Mouse (Mus musculus) heart, embryonic 10.5 days (tissue): Measurements from ENCODE around the gene Tssk3. TPM values are rescaled to one million over a fixed set of nuclear protein-coding genes. Genes with fewer than 3 reads are reported as not detected.

Experiments used
- DNase-seq: peaks from one replicate; pipeline ENCODE4 v3.0.0-alpha.2; 2017; ENCODE audit warnings: low spot score
- H3K27ac ChIP-seq: fragments of 300-500 bp; sonication (generic); 2 replicates; pipeline ENCODE4 v1.5.1; 2016; ENCODE audit warnings: mild to moderate bottlenecking
- H3K27me3 ChIP-seq: fragments of 300-500 bp; sonication (generic); 2 replicates; pipeline ENCODE4 v1.6.1; 2016; ENCODE audit warnings: mild to moderate bottlenecking; ENCODE audit not compliant: poor library complexity, insufficient read depth, severe bottlenecking
- H3K36me3 ChIP-seq: fragments of 300-500 bp; sonication (generic); 2 replicates; pipeline ENCODE4 v1.6.1; 2016; ENCODE audit warnings: mild to moderate bottlenecking, moderate library complexity
- H3K4me1 ChIP-seq: fragments of 300-500 bp; sonication (generic); 2 replicates; pipeline ENCODE4 v1.6.1; 2016; ENCODE audit warnings: mild to moderate bottlenecking
- H3K4me3 ChIP-seq: fragments of 300-500 bp; sonication (generic); 2 replicates; pipeline ENCODE4 v1.5.1; 2016; ENCODE audit warnings: mild to moderate bottlenecking, moderate library complexity
- H3K9me3 ChIP-seq: fragments of 300-500 bp; sonication (generic); 2 replicates; pipeline ENCODE4 v1.6.1; 2016; ENCODE audit warnings: mild to moderate bottlenecking, moderate library complexity
- WGBS: fragments of 180-500 bp; shearing (Covaris S2); methylation state at CpG from one replicate; pipeline ENCODE4 v1.1.7; 2016; 5-methylcytosine and 5-hydroxymethylcytosine counted together
- polyA plus RNA-seq: library from polyadenylated mRNA; unstranded; fragments of >200 nt; fragmentation: Nextera tagmentation; extraction: Ambion mirVana; gene quantifications from 2 replicates; pipeline ENCODE4 v1.2.1, GENCODE M21; 2016

Gene Tssk3
- polyA plus RNA-seq, 1 experiment from 2014 or later = not detected

- H3K27ac ChIP-seq = no peak overlapping the region
- H3K4me1 ChIP-seq = peaks cover 40% of the 10 kb centered on the region
- H3K4me3 ChIP-seq = no peak overlapping the region
- H3K9me3 ChIP-seq = no peaks in the 10 kb centered on the region
- WGBS = 51% methylated on average over 3 of the region's 3 CpGs
- no peaks in the 10 kb centered on the region for H3K27me3 ChIP-seq
- 0 out of 2 replicates have a peak, but pooled peaks cover 2% of the 10 kb centered on the region for H3K36me3 ChIP-seq
- no peak for DNase-seq
Observed at GRCm38 (mm10) chr4:129509650-129510049, 18.8 kb upstream of the Tssk3 start.

DNA sequence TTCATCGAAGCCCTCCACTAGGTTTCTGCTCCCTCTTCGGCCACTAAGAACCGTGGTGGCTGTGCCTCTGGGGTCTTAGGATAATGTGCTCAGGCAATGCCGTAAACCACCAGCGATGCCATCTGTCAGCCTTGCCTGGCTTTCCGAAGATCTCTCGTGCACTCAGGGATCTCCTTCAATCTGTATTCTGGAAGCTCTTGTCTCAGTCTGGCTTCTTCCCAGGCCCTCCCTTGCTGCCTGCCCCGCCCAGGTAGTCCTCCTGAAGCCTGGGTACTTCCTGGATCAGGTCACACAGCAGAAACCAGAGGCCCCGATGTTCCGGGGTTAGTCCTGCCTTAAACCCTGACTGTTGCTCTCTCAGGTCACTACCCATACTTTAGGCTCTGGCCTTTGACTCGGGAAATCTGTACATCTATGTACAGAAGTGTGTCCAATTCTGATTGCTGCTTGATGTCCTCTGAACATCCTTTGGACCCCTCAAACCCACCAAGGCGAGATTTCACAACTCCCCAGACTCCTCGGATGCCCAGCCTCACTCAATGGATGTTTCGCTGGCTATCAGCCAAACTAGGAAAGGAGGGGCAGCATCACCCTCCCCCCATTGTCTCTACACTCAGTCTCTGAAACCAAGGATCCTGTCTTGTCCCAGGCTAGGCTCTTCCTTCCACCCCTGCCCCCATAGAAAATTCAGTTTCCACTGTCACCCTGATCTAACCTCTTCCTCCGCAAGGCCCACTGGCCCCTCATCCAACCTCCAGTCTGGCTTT lies 18.2 kb upstream of the Tssk3 start:
- H3K27ac ChIP-seq = peak overlapping the region; percentile 5; the same call in 1 of the 2 replicates

DNA sequence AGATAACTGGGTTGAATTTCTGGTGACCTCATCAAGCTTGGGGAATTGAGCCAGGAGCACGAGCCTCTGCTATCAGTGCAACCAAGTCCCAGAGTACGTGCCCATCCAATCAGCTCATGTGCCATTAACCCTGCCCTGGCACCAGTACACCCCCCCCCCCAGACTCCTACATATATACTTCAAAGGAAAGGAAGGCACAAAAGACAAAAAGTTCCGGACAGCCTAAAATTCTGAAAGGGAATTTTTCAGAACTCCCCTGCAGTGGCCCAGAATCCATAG lies 17.4 kb upstream of the Tssk3 start:
- 49% methylated on average over 3 of the region's 3 CpGs for WGBS
- Histone ChIP-seq H3K4me1 (peaks cover 50% of the 10 kb centered on the region), H3K27ac (no peak overlapping the region), H3K9me3 (no peaks in the 10 kb centered on the region), H3K27me3 (no peaks in the 10 kb centered on the region), H3K4me3 (no peak overlapping the region), H3K36me3 (no peaks in the 10 kb centered on the region)
- no peak for DNase-seq

More for the DNA sequence above, 18.2 kb upstream of the Tssk3 start:
- Histone ChIP-seq H3K4me1 (peaks cover 47% of the 10 kb centered on the region), H3K9me3 (no peaks in the 10 kb centered on the region), H3K4me3 (no peak overlapping the region), H3K36me3 (no peaks in the 10 kb centered on the region), H3K27me3 (no peaks in the 10 kb centered on the region)
- no peak for DNase-seq
- 62% methylated on average over 15 of the region's 15 CpGs for whole genome bisulfite sequencing

DNA sequence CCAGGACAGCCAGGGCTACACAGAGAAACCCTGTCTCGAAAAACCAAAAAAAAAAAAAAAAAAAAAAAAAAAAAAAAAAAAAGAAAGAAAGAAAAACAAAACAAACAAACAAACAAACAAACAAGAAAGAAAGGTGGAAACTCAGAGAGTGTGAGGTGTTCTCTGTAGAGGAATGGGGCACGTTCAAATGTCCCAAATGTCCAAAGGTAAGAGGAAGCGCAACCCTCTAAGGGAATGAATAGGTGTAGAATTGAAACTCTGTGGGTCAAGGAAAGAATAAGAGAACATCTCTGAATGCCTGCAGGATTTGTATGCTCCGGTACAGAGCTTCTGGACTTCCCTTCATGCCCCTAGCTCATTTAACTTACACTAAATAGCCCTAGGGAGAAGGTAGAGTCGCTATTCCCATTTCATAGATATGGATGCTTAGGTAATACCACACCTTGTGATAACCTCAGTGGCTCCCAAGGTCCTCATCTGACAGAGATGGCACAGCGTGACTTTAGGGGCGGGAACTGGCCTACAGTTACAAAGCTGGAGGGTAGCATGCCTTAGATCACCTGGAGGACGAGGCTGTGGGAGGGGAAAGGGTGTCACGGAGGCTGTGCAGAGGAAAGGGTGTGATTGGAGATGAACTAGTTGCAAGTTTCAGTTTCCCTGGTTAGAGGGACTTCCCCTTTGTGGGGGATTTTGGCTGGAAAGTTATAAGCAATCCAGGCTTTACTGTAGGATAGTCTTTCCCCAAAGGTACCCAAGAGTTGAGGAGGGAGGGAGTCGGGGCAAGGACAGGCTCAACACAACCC lies 16.8 kb upstream of the Tssk3 start:
- no peak for DNase-seq
- H3K4me1 ChIP-seq = peaks cover 50% of the 10 kb centered on the region
- H3K9me3 ChIP-seq = no peaks in the 10 kb centered on the region
- no peak overlapping the region for H3K27ac ChIP-seq
- 57% methylated on average over 9 of the region's 10 CpGs for WGBS
- no peaks in the 10 kb centered on the region for H3K36me3 ChIP-seq
- no peaks in the 10 kb centered on the region for H3K27me3 ChIP-seq
- no peak overlapping the region for H3K4me3 ChIP-seq

GRCm38 (mm10) chr4:129505511-129505910 lies 14.7 kb upstream of the Tssk3 start:
- H3K27ac ChIP-seq = no peak overlapping the region
- H3K4me1 ChIP-seq = peaks cover 53% of the 10 kb centered on the region
- H3K9me3 ChIP-seq = no peaks in the 10 kb centered on the region
- no peak overlapping the region for H3K4me3 ChIP-seq
- 81% methylated on average over 3 of the region's 3 CpGs for WGBS
- no peaks in the 10 kb centered on the region for H3K36me3 ChIP-seq
- no peak for DNase-seq
- H3K27me3 ChIP-seq = no peaks in the 10 kb centered on the region

DNA sequence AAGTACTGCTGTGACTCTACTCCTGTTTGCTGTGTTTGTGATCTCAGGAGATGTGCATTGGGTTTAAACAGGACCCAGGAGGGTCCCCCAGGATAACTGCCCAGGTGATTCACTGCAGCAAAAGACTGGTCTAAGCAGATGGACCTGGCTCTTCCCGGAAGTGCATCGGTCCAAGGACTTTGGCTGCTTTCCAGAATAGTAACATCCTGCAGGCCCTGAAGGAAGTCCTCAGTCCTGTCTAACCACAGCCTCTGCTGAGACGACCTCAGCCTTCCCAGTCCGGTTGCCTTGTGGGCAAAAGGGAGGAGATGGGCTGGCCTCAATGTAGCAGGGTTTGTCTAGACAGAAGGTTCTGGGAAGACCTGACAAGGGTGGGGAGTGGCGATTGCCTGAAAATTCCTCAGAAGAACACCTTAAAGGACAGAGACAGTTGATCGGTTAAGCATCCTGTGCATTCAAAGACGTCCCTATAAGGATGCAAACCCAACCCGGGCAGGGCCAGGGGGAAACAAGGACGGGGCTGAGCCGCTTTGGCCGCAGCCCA lies 12.2 kb upstream of the Tssk3 start:
- H3K9me3 ChIP-seq = no peaks in the 10 kb centered on the region
- H3K27me3 ChIP-seq = no peaks in the 10 kb centered on the region
- peaks cover 63% of the 10 kb centered on the region for H3K4me1 ChIP-seq
- 61% methylated on average over 11 of the region's 11 CpGs for WGBS
- no peak for DNase-seq
- peak overlapping the region; percentile 37; the same call in 1 of the 2 replicates for H3K27ac ChIP-seq
- no peak overlapping the region for H3K4me3 ChIP-seq
- H3K36me3 ChIP-seq = no peaks in the 10 kb centered on the region

DNA sequence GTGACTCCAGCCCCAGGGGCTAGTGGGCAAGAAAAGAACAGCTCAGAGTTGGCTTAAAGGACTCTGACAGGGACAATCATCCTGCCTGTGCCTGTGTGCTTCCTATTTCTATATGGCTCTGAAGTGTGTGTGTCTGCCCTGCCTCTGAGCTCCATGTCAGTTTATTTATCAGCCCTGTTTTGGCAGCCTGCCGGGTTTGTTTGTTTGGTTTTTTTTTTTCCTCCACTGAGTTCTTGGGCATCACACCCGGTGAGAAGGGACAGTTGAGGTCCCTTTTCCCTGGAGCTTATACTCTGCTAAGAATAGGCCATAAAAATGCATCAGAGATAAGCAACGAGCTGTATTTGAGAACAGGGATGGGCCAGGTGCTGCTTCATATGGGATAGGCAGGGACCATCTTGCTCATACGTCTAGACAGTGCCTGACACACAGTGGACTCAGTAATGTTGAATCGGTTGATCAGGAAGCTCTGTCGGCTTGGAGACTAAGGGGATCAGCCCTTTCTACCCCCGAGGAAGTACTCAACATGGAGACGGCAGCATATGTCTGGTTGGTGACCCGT lies 11.6 kb upstream of the Tssk3 start:
- 0 out of 2 replicates have a peak, but pooled peaks cover 3% of the 10 kb centered on the region for H3K27me3 ChIP-seq
- no peaks in the 10 kb centered on the region for H3K36me3 ChIP-seq
- no peaks in the 10 kb centered on the region for H3K9me3 ChIP-seq
- DNase-seq = no peak
- 55% methylated on average over 9 of the region's 9 CpGs for WGBS
- no peak overlapping the region for H3K4me3 ChIP-seq
- peaks cover 64% of the 10 kb centered on the region for H3K4me1 ChIP-seq
- peak overlapping the region; percentile 95 for H3K27ac ChIP-seq

- peak; percentile 98 for DNase-seq
- WGBS = 1% methylated on average over 48 of the region's 49 CpGs
- no peaks in the 10 kb centered on the region for H3K9me3 ChIP-seq
- no peaks in the 10 kb centered on the region for H3K36me3 ChIP-seq
- peak overlapping the region; percentile 74 for H3K4me3 ChIP-seq
- H3K27ac ChIP-seq = peak overlapping the region; percentile 95
- H3K27me3 ChIP-seq = 0 out of 2 replicates have a peak, but pooled peaks cover 5% of the 10 kb centered on the region
- H3K4me1 ChIP-seq = peaks cover 77% of the 10 kb centered on the region
Observed at GRCm38 (mm10) chr4:129500607-129501566, 10.1 kb upstream of the Tssk3 start.

- H3K4me3 ChIP-seq = peak overlapping the region; percentile 74
- peak; percentile 74 for DNase-seq
- WGBS = 78% methylated on average over 8 of the region's 8 CpGs
- H3K27ac ChIP-seq = peak overlapping the region; percentile 95
- H3K9me3 ChIP-seq = no peaks in the 10 kb centered on the region
- H3K27me3 ChIP-seq = 0 out of 2 replicates have a peak, but pooled peaks cover 5% of the 10 kb centered on the region
- H3K4me1 ChIP-seq = peaks cover 78% of the 10 kb centered on the region
- H3K36me3 ChIP-seq = no peaks in the 10 kb centered on the region
Observed at GRCm38 (mm10) chr4:129500017-129500416, 9.2 kb upstream of the Tssk3 start.

- no peaks in the 10 kb centered on the region for H3K36me3 ChIP-seq
- 0 out of 2 replicates have a peak, but pooled peaks cover 5% of the 10 kb centered on the region for H3K27me3 ChIP-seq
- no peaks in the 10 kb centered on the region for H3K9me3 ChIP-seq
- peak overlapping the region; percentile 95 for H3K27ac ChIP-seq
- DNase-seq = peak; percentile 78
- no peak overlapping the region for H3K4me3 ChIP-seq
- WGBS = 27% methylated on average over 3 of the region's 3 CpGs
- H3K4me1 ChIP-seq = peaks cover 70% of the 10 kb centered on the region
Observed at GRCm38 (mm10) chr4:129498941-129499340, 8.1 kb upstream of the Tssk3 start.

DNA sequence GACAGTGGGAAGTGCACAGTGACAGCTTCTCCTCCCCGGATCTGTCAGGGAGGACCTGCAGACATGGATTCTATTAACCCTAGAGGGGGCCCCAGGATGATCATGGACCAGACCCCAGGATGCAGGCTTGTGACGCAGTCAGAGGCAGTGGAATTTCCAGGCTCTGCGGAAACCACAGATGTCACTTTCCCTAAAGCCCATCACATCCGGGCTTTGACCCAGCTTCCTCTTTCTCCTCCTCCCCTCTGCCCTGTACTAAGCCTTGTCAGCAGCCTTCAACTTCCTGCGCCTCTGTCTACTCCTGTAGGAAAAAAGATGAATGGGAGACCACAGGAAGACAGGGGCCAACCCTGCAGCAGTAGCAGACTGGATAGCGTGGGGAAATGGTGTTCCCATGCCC lies 5.8 kb upstream of the Tssk3 start:
- peak; percentile 74 for DNase-seq
- 31% methylated on average over 6 of the region's 6 CpGs for whole genome bisulfite sequencing

More for the DNA sequence above, 5.8 kb upstream of the Tssk3 start:
- Histone ChIP-seq H3K27ac (peak overlapping the region; percentile 69), H3K36me3 (no peaks in the 10 kb centered on the region), H3K27me3 (peaks cover 20% of the 10 kb centered on the region), H3K9me3 (no peaks in the 10 kb centered on the region), H3K4me3 (peak overlapping the region; percentile 22; the same call in 1 of the 2 replicates), H3K4me1 (peaks cover 51% of the 10 kb centered on the region)
